Mouse (Mus musculus) limb, embryonic 10.5 days (tissue): ENCODE data around the gene Cd27. TPM values are rescaled to one million over a fixed set of nuclear protein-coding genes. Genes with fewer than 3 reads are reported as not detected.
"Not testable (repeated sequence)": the region's sequence is repeated elsewhere in the genome, so short reads cannot be mapped to it uniquely, and the experiment has no call there.

Source experiments
- DNase-seq: peaks from one replicate; pipeline ENCODE4 v3.0.0-alpha.2; 2017; ENCODE audit warnings: low spot score
- H3K27ac ChIP-seq: fragments of 300-500 bp; sonication (generic); 2 replicates; pipeline ENCODE4 v1.5.1; 2016; ENCODE audit warnings: mild to moderate bottlenecking
- H3K27me3 ChIP-seq: fragments of 300-500 bp; sonication (generic); 2 replicates; pipeline ENCODE4 v1.6.1; 2016; ENCODE audit warnings: low read depth, mild to moderate bottlenecking; ENCODE audit not compliant: poor library complexity, severe bottlenecking
- H3K36me3 ChIP-seq: fragments of 300-500 bp; sonication (generic); 2 replicates; pipeline ENCODE4 v1.6.1; 2016; ENCODE audit warnings: mild to moderate bottlenecking, moderate library complexity
- H3K4me1 ChIP-seq: fragments of 300-500 bp; sonication (generic); 2 replicates; pipeline ENCODE4 v1.6.1; 2016
- H3K4me3 ChIP-seq: fragments of 300-500 bp; sonication (generic); 2 replicates; pipeline ENCODE4 v1.5.1; 2016; ENCODE audit warnings: mild to moderate bottlenecking, moderate library complexity
- H3K9me3 ChIP-seq: fragments of 300-500 bp; sonication (generic); replicated peaks from 2 replicates; pipeline ENCODE4 v1.6.1; 2016; ENCODE audit warnings: mild to moderate bottlenecking
- WGBS: fragments of 180-500 bp; shearing (Covaris S2); methylation state at CpG from one replicate; pipeline ENCODE4 v1.1.7; 2016; 5-methylcytosine and 5-hydroxymethylcytosine counted together
- polyA plus RNA-seq: library from polyadenylated mRNA; unstranded; fragments of >200 nt; fragmentation: Nextera tagmentation; extraction: Ambion mirVana; gene quantifications from 2 replicates; pipeline ENCODE4 v1.2.1, GENCODE M21; 2016

The Cd27 gene
- 0.84 and 1.6 TPM in 2 replicates for polyA plus RNA-seq

DNA sequence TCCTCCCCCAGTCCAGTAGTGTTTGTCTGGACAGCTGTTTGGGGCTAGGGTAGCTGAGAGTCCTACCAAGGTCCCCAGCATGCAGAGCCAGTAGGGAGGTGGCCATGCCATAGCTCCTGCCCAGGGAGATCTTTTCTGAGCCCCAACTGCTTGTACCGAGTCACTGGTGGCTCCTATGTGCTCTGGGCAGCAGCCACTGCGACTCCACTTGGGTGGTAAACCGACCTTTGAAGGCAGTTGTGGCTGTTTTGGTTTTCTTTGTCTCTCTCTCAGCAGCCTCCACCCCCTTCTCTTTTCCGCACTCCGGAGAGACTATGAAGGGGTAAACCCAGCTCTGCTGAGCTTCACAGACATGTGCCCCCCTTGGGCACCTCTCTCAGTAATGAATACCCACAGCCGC is at the start of gene Cd27:
TSS of gene Cd27 (minus strand) at position 229 of the 400 bp plus-strand sequence.
- H3K4me3 ChIP-seq: no peak within 1 kb of the TSS
- H3K9me3 ChIP-seq: no peaks in the 10 kb centered on the region
- H3K27ac ChIP-seq: no peak within 1 kb of the TSS
- H3K27me3 ChIP-seq: no peaks in the 10 kb centered on the region
- peaks cover 12% of the 10 kb centered on the region for H3K4me1 ChIP-seq
- DNase-seq: no peak
- H3K36me3 ChIP-seq: no peaks in the 10 kb centered on the region
- 49% methylated on average over 6 of the region's 6 CpGs for WGBS

DNA sequence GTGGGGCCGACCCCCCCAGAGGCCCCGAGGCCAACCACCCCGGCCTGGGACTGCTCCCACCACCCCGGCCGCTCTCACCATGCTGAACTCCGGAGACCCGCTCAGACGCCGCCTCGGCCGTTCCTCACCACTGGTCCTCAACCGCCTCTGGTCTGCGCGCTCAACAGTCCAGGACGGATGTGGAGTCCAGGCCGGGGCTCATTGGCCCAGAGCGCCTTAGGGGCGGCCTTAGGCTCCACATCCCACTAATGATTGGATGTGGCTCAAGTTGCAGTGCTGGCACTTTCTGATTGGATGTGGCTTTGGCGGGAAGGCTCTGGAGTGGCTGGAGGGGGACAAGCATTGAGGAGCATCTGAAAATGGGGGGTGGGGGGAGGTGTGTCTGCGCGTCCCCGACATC is 49.1 kb upstream of the Cd27 start, which contains the start of gene Tuba3a:
TSS of gene Tuba3a (minus strand) at position 153 of the 400 bp plus-strand sequence.
- peak within 1 kb of the TSS; percentile 5; the same call in 1 of the 2 replicates for H3K27ac ChIP-seq
- no peak for DNase-seq
- no peaks in the 10 kb centered on the region for H3K27me3 ChIP-seq
- H3K4me1 ChIP-seq: no peaks in the 10 kb centered on the region
- H3K4me3 ChIP-seq: no peak within 1 kb of the TSS
- no peaks in the 10 kb centered on the region for H3K9me3 ChIP-seq
- no peaks in the 10 kb centered on the region for H3K36me3 ChIP-seq
- 96% methylated on average over 22 of the region's 22 CpGs for WGBS

DNA sequence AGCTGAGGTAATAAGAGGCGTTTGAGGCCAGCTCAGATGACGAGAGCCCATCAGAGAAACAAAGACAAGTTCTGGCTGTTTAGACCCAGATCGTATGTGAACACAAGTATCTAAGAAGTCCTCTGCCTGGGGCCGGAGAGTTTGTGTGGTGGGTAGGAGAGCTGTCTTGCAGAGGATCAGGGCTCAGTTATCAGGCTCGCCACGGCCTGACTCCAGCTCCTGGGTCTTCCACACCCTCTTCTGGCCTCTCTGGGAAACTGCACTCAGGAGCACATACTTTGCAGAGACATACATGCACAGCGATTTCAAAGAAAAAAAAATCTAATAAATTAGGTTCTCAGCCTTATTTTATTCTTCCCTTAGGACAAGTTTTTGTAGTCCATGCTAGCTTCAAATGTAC is 47.9 kb upstream of the Cd27 start:
- H3K4me3 ChIP-seq: no peak overlapping the region
- WGBS: 93% methylated on average over 7 of the region's 7 CpGs
- no peaks in the 10 kb centered on the region for H3K4me1 ChIP-seq
- no peak overlapping the region for H3K27ac ChIP-seq
- no peaks in the 10 kb centered on the region for H3K27me3 ChIP-seq
- H3K9me3 ChIP-seq: no peaks in the 10 kb centered on the region
- DNase-seq: no peak
- no peaks in the 10 kb centered on the region for H3K36me3 ChIP-seq

DNA sequence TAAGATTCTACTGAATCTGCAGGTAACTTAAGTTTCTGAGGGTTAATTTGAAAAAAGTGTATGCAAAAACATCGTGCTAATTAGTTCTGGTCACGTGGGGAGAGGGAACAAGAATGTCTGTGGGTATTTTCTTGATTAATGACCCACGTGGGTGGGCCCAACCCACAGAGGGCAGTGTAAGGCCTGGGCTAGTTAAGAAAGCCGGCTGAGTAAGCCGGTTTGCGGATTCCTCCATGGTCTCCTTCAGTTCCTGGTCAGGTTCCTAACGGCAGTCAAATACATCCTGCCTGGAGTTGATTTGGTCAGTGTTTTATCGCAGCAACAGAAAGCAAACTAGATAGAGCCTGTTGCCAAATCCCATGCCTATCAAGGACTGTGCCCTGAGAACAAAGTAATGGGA is 47.4 kb upstream of the Cd27 start:
- H3K4me3 ChIP-seq: no peak overlapping the region
- 48% methylated on average over 8 of the region's 8 CpGs for WGBS
- H3K27me3 ChIP-seq: no peaks in the 10 kb centered on the region
- H3K27ac ChIP-seq: no peak overlapping the region
- H3K9me3 ChIP-seq: no peaks in the 10 kb centered on the region
- H3K36me3 ChIP-seq: no peaks in the 10 kb centered on the region
- no peak for DNase-seq
- no peaks in the 10 kb centered on the region for H3K4me1 ChIP-seq

DNA sequence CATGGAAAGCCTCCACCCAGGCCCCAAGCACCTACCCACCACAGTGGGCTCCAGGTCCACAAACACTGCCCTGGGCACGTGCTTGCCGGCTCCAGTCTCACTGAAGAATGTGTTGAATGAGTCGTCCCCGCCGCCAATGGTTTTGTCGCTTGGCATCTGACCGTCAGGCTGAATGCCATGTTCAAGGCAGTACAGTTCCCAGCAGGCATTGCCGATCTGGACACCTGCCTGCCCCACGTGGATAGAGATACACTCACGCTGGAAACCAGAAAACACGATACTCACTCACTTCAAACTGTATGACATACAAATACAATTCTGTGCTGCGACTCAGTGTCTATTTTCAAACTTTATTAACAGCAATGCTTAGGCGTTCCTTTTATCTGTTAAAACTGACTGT is 45.9 kb upstream of the Cd27 start:
- not testable (repeated sequence) for H3K9me3 ChIP-seq, H3K4me3 ChIP-seq, H3K4me1 ChIP-seq, H3K27ac ChIP-seq, H3K27me3 ChIP-seq, H3K36me3 ChIP-seq, DNase-seq
- 95% methylated on average over 13 of the region's 13 CpGs for WGBS

DNA sequence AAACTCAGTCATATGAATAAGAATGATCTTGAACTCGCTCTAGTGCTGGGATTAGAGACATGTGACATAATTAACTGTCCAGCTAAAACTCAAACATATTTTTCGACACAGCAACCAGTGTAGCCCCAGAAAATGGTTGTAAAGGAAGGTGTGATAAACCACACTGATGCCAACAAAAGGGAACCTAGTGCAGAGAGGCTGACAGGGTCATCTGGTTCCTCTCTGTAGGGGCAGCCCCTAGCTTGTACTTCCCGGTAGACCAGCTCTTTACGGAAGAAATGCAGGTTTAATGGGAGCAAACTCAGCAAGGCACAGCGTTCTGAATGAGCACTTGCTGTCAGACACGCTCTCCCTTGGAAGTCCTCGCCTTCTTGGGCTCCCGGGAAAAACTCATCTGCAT is 42.9 kb upstream of the Cd27 start:
- Histone ChIP-seq H3K27ac (no peak overlapping the region), H3K36me3 (no peaks in the 10 kb centered on the region), H3K9me3 (no peaks in the 10 kb centered on the region), H3K4me1 (no peaks in the 10 kb centered on the region), H3K4me3 (no peak overlapping the region), H3K27me3 (no peaks in the 10 kb centered on the region)
- WGBS: 62% methylated on average over 8 of the region's 8 CpGs
- no peak for DNase-seq

DNA sequence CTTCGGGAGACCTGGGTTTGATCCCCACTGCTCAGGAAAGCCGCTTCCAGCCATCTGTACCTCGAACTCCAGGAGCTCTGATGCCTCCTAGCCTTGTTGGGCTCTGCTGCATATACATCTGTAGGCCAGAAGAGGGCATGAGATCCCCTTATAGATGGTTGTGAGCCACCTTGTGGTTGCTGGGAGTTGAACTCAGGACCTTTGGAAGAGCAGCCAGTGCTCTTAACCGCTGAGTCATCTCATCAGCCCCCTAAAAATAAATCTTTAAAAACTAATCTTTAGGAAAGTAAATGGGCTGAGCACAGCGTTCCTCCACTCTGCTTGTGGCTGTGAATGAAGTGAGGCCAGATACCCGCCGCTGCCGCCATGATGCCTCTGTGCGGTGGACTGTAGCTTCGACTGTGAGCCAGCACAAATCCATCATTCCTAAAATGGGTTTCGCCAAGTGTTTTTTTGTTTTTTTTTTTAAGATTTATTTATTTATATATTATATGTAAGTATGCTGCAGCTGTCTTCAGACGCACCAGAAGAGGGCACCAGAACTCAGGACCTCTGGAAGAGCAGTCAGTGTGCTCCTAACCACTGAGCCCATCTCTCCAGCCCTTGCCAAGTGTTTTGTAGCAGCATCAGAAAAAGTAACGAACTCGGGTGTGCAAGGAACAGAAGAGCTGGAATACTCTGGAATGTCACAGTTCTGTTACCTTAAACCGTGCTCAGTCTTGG is 38.2 kb upstream of the Cd27 start:
- 63% methylated on average over 15 of the region's 15 CpGs for WGBS
- Histone ChIP-seq H3K4me1 (peaks cover 4% of the 10 kb centered on the region; the same call in 1 of the 2 replicates), H3K9me3 (no peaks in the 10 kb centered on the region), H3K4me3 (no peak overlapping the region), H3K27ac (no peak overlapping the region), H3K36me3 (no peaks in the 10 kb centered on the region), H3K27me3 (peaks cover 17% of the 10 kb centered on the region)
- DNase-seq: no peak

DNA sequence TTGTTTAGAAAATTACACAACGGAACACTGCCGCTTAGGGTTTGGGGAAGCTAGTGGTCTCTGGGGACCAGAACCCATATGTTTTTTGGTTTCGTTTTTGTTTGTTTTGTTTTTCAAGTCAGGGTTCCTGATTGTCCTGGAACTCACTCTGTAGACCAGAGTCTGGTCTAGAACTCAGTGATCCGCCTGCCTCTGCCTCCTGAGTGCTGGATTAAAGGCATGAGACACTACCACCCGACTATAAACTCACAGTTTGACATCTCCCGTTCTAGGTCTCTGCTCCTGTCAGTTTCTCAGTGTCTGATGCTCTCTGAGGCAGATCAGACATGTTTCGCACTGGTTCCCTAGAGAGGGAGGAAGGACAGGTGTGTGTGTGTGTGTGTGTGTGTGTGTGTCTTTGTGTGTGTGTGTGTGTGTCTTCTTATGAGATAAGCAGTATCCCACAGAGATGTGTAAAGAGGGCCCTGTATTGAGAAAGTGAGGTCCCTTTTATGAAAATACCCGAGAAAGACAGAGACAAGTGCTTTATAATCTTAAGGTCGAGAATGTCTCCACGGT is 35.5 kb upstream of the Cd27 start:
- WGBS: 80% methylated on average over 10 of the region's 10 CpGs
- no peak for DNase-seq
- Histone ChIP-seq H3K9me3 (no peaks in the 10 kb centered on the region), H3K4me3 (no peak overlapping the region), H3K27me3 (peaks cover 18% of the 10 kb centered on the region), H3K27ac (no peak overlapping the region), H3K36me3 (no peaks in the 10 kb centered on the region), H3K4me1 (peaks cover 4% of the 10 kb centered on the region; the same call in 1 of the 2 replicates)

DNA sequence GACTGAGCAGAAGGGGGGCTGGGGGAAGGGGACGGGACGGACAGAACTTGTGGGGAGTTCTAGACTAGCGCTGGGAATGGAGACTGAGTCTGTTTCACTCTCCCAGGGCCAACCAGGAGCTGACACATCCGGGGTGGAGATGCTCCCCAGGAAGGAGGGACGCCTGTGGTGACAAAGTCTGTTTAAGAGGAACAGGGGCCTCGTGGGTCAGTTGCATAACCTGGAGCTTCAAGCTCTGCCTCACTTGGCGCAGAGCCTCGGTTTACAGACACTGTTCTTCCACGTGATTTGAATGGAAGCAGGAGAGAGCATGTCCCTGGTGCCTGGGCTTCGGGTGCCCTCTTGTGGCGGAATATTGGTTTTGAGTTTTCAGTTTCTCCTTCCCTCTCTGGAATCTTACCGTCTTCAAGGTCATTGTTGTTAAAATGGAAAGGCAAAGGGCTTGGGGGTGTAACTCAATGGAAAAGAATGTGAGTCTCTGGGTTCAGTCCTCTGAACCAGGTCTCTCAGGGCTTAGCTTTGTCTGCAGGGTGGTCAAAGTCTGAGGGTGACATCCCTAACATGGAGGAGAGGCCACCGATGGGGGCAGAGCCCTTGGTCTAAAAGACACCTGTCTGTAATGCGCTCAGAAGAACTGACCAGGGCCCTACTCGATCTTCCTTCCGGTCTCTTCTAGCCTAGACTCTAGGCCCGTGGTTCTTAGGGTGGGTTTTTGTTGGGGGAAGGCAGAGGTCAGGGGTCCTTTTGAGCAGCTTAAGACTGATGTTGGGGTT is 34.8 kb upstream of the Cd27 start:
- peaks cover 18% of the 10 kb centered on the region for H3K27me3 ChIP-seq
- peaks cover 4% of the 10 kb centered on the region; the same call in 1 of the 2 replicates for H3K4me1 ChIP-seq
- H3K36me3 ChIP-seq: no peaks in the 10 kb centered on the region
- H3K4me3 ChIP-seq: peak overlapping the region; percentile 22
- no peaks in the 10 kb centered on the region for H3K9me3 ChIP-seq
- peak overlapping the region; percentile 64; the same call in 1 of the 2 replicates for H3K27ac ChIP-seq
- DNase-seq: peak; percentile 88
- 22% methylated on average over 17 of the region's 17 CpGs for WGBS

DNA sequence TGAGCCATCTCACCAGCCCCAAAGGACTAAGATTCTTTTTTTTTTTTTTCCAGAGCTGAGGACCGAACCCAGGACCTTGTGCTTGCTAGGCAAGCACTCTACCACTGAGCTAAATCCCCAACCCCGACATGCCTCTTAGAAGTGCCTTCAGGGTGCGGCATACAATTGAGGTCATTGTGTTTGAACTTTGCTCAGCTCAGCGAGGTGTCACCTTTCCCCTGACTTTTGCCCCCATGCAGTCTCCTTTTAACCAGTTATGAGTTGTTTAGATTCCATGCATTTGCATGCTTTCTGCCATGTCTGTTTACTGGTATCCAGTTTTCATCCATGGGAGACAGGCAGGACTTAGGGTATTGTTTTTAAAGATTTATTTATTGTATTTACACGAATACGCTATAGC is 32.0 kb upstream of the Cd27 start:
- WGBS: 49% methylated on average over 6 of the region's 6 CpGs
- no peak overlapping the region for H3K27ac ChIP-seq
- no peak overlapping the region for H3K4me3 ChIP-seq
- no peak for DNase-seq
- no peaks in the 10 kb centered on the region for H3K36me3 ChIP-seq
- no peaks in the 10 kb centered on the region for H3K9me3 ChIP-seq
- H3K4me1 ChIP-seq: peaks cover 4% of the 10 kb centered on the region; the same call in 1 of the 2 replicates
- H3K27me3 ChIP-seq: peaks cover 18% of the 10 kb centered on the region

DNA sequence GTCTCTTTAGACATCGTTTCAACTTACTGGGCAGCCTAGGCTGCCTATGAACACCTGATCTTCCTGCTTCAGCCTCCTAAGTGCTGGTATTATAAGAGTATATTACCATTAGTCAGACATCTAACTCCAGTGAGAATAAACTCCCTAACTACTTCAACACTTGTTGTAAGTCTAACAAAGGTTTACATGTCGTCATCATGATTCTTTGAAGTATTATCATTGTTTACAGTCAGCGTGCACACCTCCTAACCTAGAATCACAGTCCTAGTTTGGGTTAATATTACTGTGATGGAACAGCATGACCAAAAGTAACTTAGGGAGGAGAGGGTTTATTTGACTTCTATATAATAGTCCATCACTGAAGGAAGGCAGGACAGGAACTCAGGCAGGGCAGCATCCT is 30.7 kb upstream of the Cd27 start:
- Histone ChIP-seq H3K27me3 (peaks cover 14% of the 10 kb centered on the region), H3K4me1 (peaks cover 4% of the 10 kb centered on the region; the same call in 1 of the 2 replicates), H3K4me3 (no peak overlapping the region), H3K36me3 (no peaks in the 10 kb centered on the region), H3K9me3 (no peaks in the 10 kb centered on the region), H3K27ac (no peak overlapping the region)
- 89% methylated on average over 3 of the region's 3 CpGs for WGBS
- no peak for DNase-seq

DNA sequence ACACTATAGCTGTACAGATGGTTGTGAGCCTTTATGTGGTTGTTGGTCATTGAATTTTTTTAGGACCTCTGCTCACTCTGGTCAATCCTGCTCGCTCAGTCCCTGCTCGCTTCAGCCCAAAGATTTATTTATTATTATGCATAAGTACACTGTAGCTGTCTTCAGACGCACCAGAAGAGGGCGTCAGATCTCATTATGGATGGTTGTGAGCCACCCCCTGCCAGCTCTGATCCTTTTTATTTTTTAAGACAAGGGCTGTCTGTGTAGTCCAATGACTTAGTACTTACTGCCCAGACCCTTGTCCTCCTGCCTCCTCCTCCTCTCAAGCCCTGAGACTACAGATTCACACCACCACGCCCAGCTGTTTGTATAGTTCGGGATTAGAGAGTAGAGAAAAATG is 29.8 kb upstream of the Cd27 start:
- not testable (repeated sequence) for H3K4me3 ChIP-seq, H3K4me1 ChIP-seq, H3K27ac ChIP-seq, DNase-seq, H3K36me3 ChIP-seq, H3K9me3 ChIP-seq
- WGBS: 76% methylated on average over 6 of the region's 6 CpGs
- peaks cover 10% of the 10 kb centered on the region; the same call in 1 of the 2 replicates for H3K27me3 ChIP-seq

DNA sequence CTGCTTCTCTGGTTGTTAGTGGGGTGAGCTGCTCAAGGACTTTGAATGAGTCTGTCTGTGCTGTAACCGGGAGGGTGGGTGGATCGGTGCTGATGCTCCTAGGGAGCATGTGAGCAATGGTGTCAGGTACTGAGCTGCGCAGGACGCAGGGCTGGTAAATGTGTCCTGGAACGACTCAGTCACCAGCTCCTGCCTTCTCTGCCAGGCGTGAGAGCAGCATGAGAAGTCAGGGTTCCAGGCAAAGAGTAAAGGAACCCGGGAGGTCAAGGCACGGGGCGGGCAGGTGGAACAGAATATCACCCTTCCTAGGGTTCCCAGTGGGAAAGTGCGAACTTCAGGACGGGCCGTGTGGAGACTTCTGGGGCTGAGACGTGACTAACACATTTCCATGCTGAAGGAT is 29.3 kb upstream of the Cd27 start:
- H3K9me3 ChIP-seq: no peaks in the 10 kb centered on the region
- H3K4me1 ChIP-seq: no peaks in the 10 kb centered on the region
- DNase-seq: no peak
- whole genome bisulfite sequencing: 72% methylated on average over 13 of the region's 13 CpGs
- H3K27ac ChIP-seq: no peak overlapping the region
- H3K36me3 ChIP-seq: no peaks in the 10 kb centered on the region
- peaks cover 10% of the 10 kb centered on the region; the same call in 1 of the 2 replicates for H3K27me3 ChIP-seq
- H3K4me3 ChIP-seq: no peak overlapping the region
